Mouse (Mus musculus): ENCODE results near the gene Clec12a. TPM values are rescaled to one million over a fixed set of nuclear protein-coding genes. Genes with fewer than 3 reads are reported as not detected.

Clec12a gene
- 1.1 TPM for total RNA-seq (2023)

DNA sequence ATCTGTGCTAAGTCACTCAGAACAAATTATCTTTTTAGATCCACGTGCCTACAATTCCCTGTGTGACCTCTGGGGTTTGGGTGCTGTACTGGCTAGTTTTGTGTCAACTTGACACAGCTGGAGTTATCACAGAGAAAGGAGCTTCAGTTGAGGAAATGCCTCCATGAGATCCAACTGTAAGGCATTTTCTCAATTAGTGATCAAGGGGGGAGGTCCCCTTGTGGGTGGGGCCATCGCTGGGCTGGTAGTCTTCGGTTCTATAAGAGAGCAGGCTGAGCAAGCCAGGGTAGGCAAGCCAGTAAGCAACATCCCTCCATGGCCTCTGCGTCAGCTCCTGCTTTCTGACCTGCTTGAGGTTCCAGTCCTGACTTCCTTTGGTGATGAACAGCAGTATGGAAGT lies at the start of gene Clec12a:
TSS of gene Clec12a (plus strand) at position 301 of the 400 bp plus-strand sequence.

DNA sequence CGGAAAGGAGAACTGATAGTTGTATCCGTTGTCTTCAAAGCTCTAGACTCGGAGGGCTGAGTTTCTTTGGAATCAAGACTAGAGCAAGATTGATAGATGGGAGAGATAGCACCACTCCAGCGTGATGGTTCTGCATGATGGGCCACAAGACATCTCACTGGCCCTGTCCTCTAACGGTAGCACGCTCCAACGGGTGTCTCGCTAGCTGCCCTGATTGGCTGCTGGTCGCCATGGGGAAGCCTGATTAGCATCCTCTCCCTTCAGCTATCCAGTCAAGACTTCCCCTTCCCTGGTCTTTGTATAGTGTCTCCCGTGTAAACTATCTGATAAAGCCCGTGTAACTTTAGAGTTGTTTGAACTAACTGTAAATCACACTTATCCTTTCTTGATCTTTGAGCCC lies 10.9 kb upstream of the Clec12a start, which contains the start of gene 4922502D21Rik:
TSS of gene 4922502D21Rik (minus strand) at position 187 of the 400 bp plus-strand sequence.

DNA sequence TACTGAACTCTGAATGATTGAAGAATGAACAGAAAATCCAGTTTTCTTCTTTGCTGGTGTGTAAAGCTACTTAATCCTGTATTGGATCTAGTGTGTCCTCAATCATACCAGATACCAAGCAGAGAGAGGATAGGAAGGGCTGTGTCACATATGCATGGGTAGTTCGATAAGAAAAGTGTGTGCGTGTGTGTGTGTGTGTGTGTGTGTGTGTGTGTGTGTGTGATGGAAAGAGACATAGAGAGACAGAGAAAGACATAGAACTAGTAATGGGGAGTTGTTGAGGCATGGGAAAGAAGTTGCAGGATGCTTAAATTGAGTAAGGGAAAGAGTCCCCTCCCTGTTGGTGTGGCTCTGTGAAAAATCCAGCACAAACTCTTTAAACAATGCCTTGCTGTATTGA lies 43.3 kb downstream of the Clec12a start, which contains the start of gene Clec12b:
TSS of gene Clec12b (minus strand) at position 101 of the 400 bp plus-strand sequence.

DNA sequence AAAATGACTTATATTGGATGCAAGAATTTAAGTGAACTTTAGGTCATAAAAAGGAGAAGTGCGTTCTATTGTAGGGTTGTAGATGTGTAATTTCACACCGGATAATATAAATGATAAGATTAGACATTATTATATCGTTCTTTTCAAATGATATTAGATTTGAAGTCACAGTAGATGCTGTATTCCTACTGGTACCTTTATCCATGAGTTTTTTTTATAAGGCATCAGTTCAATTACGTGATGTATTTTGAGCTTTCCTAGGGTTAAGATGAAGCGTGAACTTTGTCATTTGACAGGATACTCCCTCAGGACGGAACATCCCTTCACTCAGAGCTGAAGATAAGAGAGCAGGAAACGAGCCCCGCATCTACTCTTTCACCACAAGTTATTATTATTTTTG lies 54.5 kb downstream of the Clec12a start, which contains the start of gene Clec1b:
TSS of gene Clec1b (plus strand) at position 301 of the 400 bp plus-strand sequence.

DNA sequence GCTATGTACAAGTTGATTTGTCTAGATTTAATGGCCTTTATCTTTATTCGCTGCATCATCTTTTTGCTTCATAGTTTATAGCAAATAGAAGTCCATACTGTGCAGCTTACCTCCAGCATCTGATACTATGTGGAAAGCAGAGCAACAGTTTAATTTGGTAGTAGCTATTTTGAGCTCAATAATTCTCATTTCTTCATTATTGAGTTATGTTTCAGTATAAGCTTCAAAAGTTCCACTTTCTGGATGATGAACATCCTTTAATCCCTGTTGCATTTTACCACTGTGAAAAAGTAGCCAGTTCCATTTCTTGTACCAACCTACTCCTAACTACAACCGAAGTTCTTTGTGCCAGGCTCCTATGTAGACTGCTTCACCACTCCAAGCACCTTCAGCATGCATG lies 66.1 kb downstream of the Clec12a start, which contains the start of gene Clec9a:
TSS of gene Clec9a (plus strand) at position 301 of the 400 bp plus-strand sequence.

Other genes starting within 250 kb of the Clec12a start
- gene Clec2e, start 241.8 kb upstream of the Clec12a start, total RNA-seq (2023) = not detected
- 117 TPM for gene Clec2d, start 162.1 kb upstream of the Clec12a start, total RNA-seq (2023)
- 497 TPM for gene Cd69, start 67.3 kb upstream of the Clec12a start, total RNA-seq (2023)
- not detected for gene 4922502D21Rik, start 10.9 kb upstream of the Clec12a start, total RNA-seq (2023)
- gene Clec12b, start 43.2 kb downstream of the Clec12a start, total RNA-seq (2023) = not detected
- gene Clec1b, start 54.6 kb downstream of the Clec12a start, total RNA-seq (2023) = not detected
- 0.18 TPM for gene Clec9a, start 66.2 kb downstream of the Clec12a start, total RNA-seq (2023)
- gene Clec1a, start 109.3 kb downstream of the Clec12a start, total RNA-seq (2023) = not detected
- gene Olr1, start 164.5 kb downstream of the Clec12a start, total RNA-seq (2023) = not detected
- not detected for gene Tmem52b, start 169.9 kb downstream of the Clec12a start, total RNA-seq (2023)
- gene Gabarapl1, start 190.5 kb downstream of the Clec12a start, total RNA-seq (2023) = 12.1 TPM
- gene Klre1, start 235.2 kb downstream of the Clec12a start, total RNA-seq (2023) = 2.0 TPM
- 37.3 TPM for gene Klrd1, start 249.1 kb downstream of the Clec12a start, total RNA-seq (2023)

Data from CD4-positive naive resting alpha-beta T cell, adult 76 days (primary cell).